Mouse (Mus musculus): Measurements from ENCODE around the gene Gstp3.

GRCm38 (mm10) chr19:4081394-4081793 lies 22.0 kb upstream of the Gstp3 start, which contains the start of gene Cabp2:
- TF ChIP-seq EP300 (IDR thresholded peaks at IDR 0.05; ENCODE audit: low read depth) (no peak), CTCF (IDR thresholded peaks at IDR 0.05; ENCODE audit: low read depth) (no peak)
